Mouse (Mus musculus) cerebellum, adult (tissue): ENCODE measurements around the gene Eif2ak3.

Source experiments
- ATAC-seq: cut with Nextera tagmentation; 2 replicates; pipeline ENCODE4 v1.9.2; 2017; ENCODE audit warnings: mild to moderate bottlenecking, moderate library complexity, mixed read lengths; ENCODE audit not compliant: insufficient number of reproducible peaks, low FRiP score, low TSS enrichment

The Eif2ak3 gene

GRCm38 (mm10) chr6:70830552-70830951 is 13.8 kb upstream of the Eif2ak3 start:
- no peak for ATAC-seq

GRCm38 (mm10) chr6:70831179-70831839 is 13.0 kb upstream of the Eif2ak3 start:
- ATAC-seq: no peak

- ATAC-seq: no peak
Observed at GRCm38 (mm10) chr6:70837297-70837696, 7.0 kb upstream of the Eif2ak3 start.

- no peak for ATAC-seq
Observed at GRCm38 (mm10) chr6:70838532-70838931, 5.8 kb upstream of the Eif2ak3 start.

GRCm38 (mm10) chr6:70840281-70840680 is 4.0 kb upstream of the Eif2ak3 start:
- ATAC-seq: no peak

GRCm38 (mm10) chr6:70842991-70843390 is 1.3 kb upstream of the Eif2ak3 start:
- no peak for ATAC-seq

- ATAC-seq: peak; percentile 8; the same call in 1 of the 2 replicates
Observed at GRCm38 (mm10) chr6:70844896-70845646, 756 bp downstream of the Eif2ak3 start.

GRCm38 (mm10) chr6:70847386-70847785 is 3.1 kb downstream of the Eif2ak3 start:
- ATAC-seq: no peak

- no peak for ATAC-seq
Observed at GRCm38 (mm10) chr6:70853371-70853770, 9.1 kb downstream of the Eif2ak3 start.

GRCm38 (mm10) chr6:70855529-70856309 is 11.4 kb downstream of the Eif2ak3 start:
- ATAC-seq: no peak

- ATAC-seq: no peak
Observed at GRCm38 (mm10) chr6:70862726-70863125, 18.4 kb downstream of the Eif2ak3 start.

- ATAC-seq: no peak
Observed at GRCm38 (mm10) chr6:70864285-70864684, 20.0 kb downstream of the Eif2ak3 start.

GRCm38 (mm10) chr6:70866761-70867160 is 22.4 kb downstream of the Eif2ak3 start:
- ATAC-seq: no peak

- no peak for ATAC-seq
Observed at GRCm38 (mm10) chr6:70867297-70867696, 23.0 kb downstream of the Eif2ak3 start.

GRCm38 (mm10) chr6:70871511-70871980 is 27.2 kb downstream of the Eif2ak3 start:
- ATAC-seq: no peak

GRCm38 (mm10) chr6:70872128-70872527 is 27.8 kb downstream of the Eif2ak3 start:
- peak; percentile 96 for ATAC-seq

- no peak for ATAC-seq
Observed at GRCm38 (mm10) chr6:70872570-70872969, 28.3 kb downstream of the Eif2ak3 start.

- no peak for ATAC-seq
Observed at GRCm38 (mm10) chr6:70874035-70874775, 29.9 kb downstream of the Eif2ak3 start.

- no peak for ATAC-seq
Observed at GRCm38 (mm10) chr6:70875017-70875416, 30.7 kb downstream of the Eif2ak3 start.

GRCm38 (mm10) chr6:70880714-70881304 is 36.5 kb downstream of the Eif2ak3 start:
- peak; percentile 58; the same call in 1 of the 2 replicates for ATAC-seq
